Mouse (Mus musculus) neural tube, embryonic 12.5 days (tissue): ENCODE measurements around the gene Olfr1264. TPM values are rescaled to one million over a fixed set of nuclear protein-coding genes. Genes with fewer than 3 reads are reported as not detected.

ENCODE experiments used
- ATAC-seq: fragments of 200-750 bp; cut with Nextera tagmentation; 2 replicates; pipeline ENCODE4 v1.8.0; 2017; ENCODE audit warnings: low read depth, mild to moderate bottlenecking, moderate TSS enrichment, moderate library complexity; ENCODE audit not compliant: low FRiP score
- H3K27ac ChIP-seq: fragments of 300-500 bp; sonication (generic); 2 replicates; pipeline ENCODE4 v1.5.1; 2016
- H3K27me3 ChIP-seq: fragments of 300-500 bp; sonication (generic); replicated peaks from 2 replicates; pipeline ENCODE4 v1.6.1; 2016; ENCODE audit warnings: mild to moderate bottlenecking
- H3K36me3 ChIP-seq: fragments of 300-500 bp; sonication (generic); 2 replicates; pipeline ENCODE4 v1.6.1; 2016; ENCODE audit warnings: mild to moderate bottlenecking
- H3K4me1 ChIP-seq: fragments of 300-500 bp; sonication (generic); 2 replicates; pipeline ENCODE4 v1.6.1; 2016
- H3K4me2 ChIP-seq: fragments of 300-500 bp; sonication (generic); replicated peaks from 2 replicates; pipeline ENCODE4 v1.6.1; 2016; ENCODE audit warnings: mild to moderate bottlenecking
- H3K4me3 ChIP-seq: fragments of 300-500 bp; sonication (generic); 2 replicates; pipeline ENCODE4 v1.5.1; 2016
- H3K9ac ChIP-seq: fragments of 300-500 bp; sonication (generic); 2 replicates; pipeline ENCODE4 v1.6.1; 2016; ENCODE audit warnings: mild to moderate bottlenecking
- H3K9me3 ChIP-seq: fragments of 300-500 bp; sonication (generic); 2 replicates; pipeline ENCODE4 v1.6.1; 2016; ENCODE audit warnings: mild to moderate bottlenecking
- WGBS: fragments of 180-500 bp; shearing (Covaris S2); methylation state at CpG from one replicate; pipeline ENCODE4 v1.1.7; 2016; 5-methylcytosine and 5-hydroxymethylcytosine counted together
- polyA plus RNA-seq: library from polyadenylated mRNA; unstranded; fragments of >200 nt; fragmentation: Nextera tagmentation; extraction: Ambion mirVana; gene quantifications from 2 replicates; pipeline ENCODE4 v1.2.1, GENCODE M21; 2016

The Olfr1264 gene
- not detected in 2 replicates for polyA plus RNA-seq

DNA sequence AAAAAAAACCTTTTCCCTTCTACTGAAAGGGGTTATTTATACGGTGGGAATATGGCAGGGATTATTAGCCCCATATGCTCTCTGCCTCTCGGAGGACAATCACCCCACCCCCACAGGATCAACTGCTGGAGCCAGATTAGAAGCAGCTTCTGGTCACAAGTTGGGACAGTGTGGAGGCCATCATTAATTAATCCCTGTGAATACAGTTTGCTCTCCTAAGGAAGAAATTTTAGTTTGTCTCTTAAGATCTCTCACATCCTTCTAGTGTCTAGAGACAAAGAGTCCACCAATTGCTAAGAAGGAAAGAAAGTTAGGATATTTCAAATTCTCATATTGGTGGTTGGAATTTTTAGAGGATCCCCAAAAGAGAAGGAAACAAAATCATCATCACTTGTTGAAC is at the start of gene Olfr1264:
Gene Olfr1264 (minus strand): TSS at position 101 of the 400 bp plus-strand sequence.
- Histone ChIP-seq H3K27me3 (no peaks in the 10 kb centered on the region), H3K4me1 (no peaks in the 10 kb centered on the region), H3K36me3 (no peaks in the 10 kb centered on the region), H3K9me3 (no peaks in the 10 kb centered on the region), H3K9ac (no peak within 1 kb of the TSS), H3K27ac (no peak within 1 kb of the TSS), H3K4me2 (no peak within 1 kb of the TSS), H3K4me3 (no peak within 1 kb of the TSS)
- WGBS: 76% methylated on average over 2 of the region's 2 CpGs
- no peak for ATAC-seq

DNA sequence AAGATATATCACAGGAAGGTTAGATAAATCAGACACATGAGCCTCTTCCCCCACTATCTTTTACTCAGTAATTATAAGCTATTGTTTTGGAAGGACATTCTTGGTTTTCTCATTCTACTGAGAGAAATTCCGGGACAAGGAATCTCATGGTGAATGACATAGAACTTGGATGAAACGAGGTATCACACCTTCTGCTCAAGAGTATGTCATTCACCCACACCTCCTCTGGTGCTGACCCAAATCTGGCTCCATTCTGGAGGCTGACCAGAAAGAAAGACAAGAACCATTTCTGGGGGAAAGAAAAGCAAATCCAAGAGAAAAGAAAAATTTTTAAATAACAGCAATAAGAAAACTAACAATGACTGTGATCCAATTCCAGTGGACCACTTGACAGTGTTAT is 44.7 kb upstream of the Olfr1264 start:
- no peak for ATAC-seq
- WGBS: 80% methylated on average over 2 of the region's 2 CpGs
- no peak overlapping the region for H3K4me2 ChIP-seq
- no peaks in the 10 kb centered on the region for H3K4me1 ChIP-seq
- H3K27me3 ChIP-seq: no peaks in the 10 kb centered on the region
- no peak overlapping the region for H3K9ac ChIP-seq
- no peak overlapping the region for H3K27ac ChIP-seq
- no peak overlapping the region for H3K4me3 ChIP-seq
- no peaks in the 10 kb centered on the region for H3K9me3 ChIP-seq
- H3K36me3 ChIP-seq: no peaks in the 10 kb centered on the region

DNA sequence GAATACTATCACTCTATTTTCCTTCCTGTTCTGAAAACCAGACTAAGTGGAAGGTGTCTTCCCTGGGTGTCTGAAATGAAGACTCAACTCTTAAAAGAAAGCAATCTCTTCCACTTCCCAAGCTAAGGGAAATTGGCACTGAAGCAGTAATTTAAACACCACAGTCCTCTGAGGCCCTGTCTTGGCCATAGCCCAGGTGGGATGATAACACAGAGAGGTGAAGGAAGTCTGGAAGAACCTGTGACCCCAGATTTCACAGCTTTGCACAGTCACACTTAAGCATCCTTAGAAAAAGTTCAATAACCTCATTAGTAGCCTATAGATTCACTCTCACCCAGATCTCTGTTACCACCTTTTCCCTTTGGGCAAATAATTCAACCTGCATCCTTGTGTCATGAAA is 38.1 kb upstream of the Olfr1264 start, which contains the start of gene Olfr140:
Gene Olfr140 (minus strand): TSS at position 101 of the 400 bp plus-strand sequence.
- no peak within 1 kb of the TSS for H3K27ac ChIP-seq
- no peaks in the 10 kb centered on the region for H3K9me3 ChIP-seq
- no peaks in the 10 kb centered on the region for H3K36me3 ChIP-seq
- no peak for ATAC-seq
- no peak within 1 kb of the TSS for H3K4me2 ChIP-seq
- H3K4me1 ChIP-seq: no peaks in the 10 kb centered on the region
- H3K27me3 ChIP-seq: no peaks in the 10 kb centered on the region
- H3K9ac ChIP-seq: no peak within 1 kb of the TSS
- H3K4me3 ChIP-seq: no peak within 1 kb of the TSS

DNA sequence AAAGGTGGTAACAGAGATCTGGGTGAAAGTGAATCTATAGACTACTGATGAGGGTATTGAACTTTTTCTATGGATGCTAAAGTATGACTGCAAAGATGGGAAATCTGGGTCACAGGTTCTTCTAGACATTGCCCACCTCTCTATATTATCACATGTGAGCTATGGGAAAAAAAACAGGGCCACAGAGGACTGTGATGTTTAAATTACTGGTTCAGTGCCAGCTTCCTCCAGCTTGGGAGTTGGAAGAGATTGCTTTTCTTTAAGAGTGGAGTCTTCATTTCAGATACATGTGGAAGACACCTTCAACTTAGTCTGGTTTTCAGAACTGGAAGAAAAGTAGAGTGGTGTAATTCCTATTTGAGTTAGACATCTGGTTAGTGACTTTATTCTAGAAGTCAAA is 9.7 kb upstream of the Olfr1264 start, which contains the start of gene Olfr1265:
Gene Olfr1265 (plus strand): TSS at position 301 of the 400 bp plus-strand sequence.
- Histone ChIP-seq H3K27me3 (no peaks in the 10 kb centered on the region), H3K27ac (no peak within 1 kb of the TSS), H3K9ac (no peak within 1 kb of the TSS), H3K4me2 (no peak within 1 kb of the TSS), H3K4me1 (no peaks in the 10 kb centered on the region), H3K36me3 (no peaks in the 10 kb centered on the region), H3K9me3 (no peaks in the 10 kb centered on the region), H3K4me3 (no peak within 1 kb of the TSS)
- ATAC-seq: no peak

DNA sequence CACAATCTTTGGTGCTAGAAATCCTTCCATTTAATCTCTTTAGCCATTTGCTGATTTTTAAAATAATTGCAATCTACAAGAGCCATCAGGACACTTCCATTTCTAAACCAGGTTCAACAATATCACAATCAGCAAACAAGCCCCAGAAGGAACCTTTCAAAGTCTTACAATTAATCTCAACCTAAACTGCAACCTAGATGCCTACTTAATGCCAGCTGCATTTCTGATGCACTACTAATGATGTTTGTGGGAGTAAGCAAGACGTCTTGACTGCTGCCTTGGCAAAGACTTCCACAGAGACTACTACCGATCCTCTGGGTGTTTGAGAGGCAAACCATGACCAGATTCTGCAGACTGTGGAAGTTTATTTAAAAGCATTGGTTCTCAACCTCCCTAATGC is 13.5 kb downstream of the Olfr1264 start, which contains the start of gene Olfr1263:
Gene Olfr1263 (plus strand): TSS at position 301 of the 400 bp plus-strand sequence.
- ATAC-seq: no peak
- Histone ChIP-seq H3K9ac (no peak within 1 kb of the TSS), H3K4me3 (no peak within 1 kb of the TSS), H3K27me3 (no peaks in the 10 kb centered on the region), H3K9me3 (no peaks in the 10 kb centered on the region), H3K4me1 (no peaks in the 10 kb centered on the region), H3K4me2 (no peak within 1 kb of the TSS), H3K36me3 (no peaks in the 10 kb centered on the region), H3K27ac (no peak within 1 kb of the TSS)
- 93% methylated on average over 2 of the region's 2 CpGs for WGBS

DNA sequence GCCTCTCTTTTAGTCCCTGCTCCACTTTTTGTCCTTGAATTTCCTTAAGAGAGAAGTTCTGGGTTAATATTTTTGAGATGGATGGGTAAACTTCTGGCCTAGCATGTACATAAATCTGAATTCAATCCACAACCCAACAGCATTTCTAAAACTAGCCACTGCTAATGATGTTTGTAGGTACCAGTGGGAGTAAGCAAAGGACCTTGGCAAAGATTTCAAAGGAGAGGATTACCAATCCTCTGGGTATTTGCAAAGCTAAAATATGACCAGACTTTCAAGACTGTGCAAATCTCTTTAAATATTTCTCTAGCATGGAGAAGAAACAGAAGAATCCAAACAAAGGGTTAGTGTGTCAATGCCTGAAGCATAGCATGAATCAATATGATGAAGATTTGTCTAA is 25.5 kb downstream of the Olfr1264 start, which contains the start of gene Olfr1262:
Gene Olfr1262 (plus strand): TSS at position 301 of the 400 bp plus-strand sequence.
- H3K27ac ChIP-seq: no peak within 1 kb of the TSS
- H3K9me3 ChIP-seq: no peaks in the 10 kb centered on the region
- no peak within 1 kb of the TSS for H3K4me2 ChIP-seq
- no peaks in the 10 kb centered on the region for H3K4me1 ChIP-seq
- H3K9ac ChIP-seq: no peak within 1 kb of the TSS
- no peaks in the 10 kb centered on the region for H3K36me3 ChIP-seq
- H3K27me3 ChIP-seq: no peaks in the 10 kb centered on the region
- no peak for ATAC-seq
- no peak within 1 kb of the TSS for H3K4me3 ChIP-seq

DNA sequence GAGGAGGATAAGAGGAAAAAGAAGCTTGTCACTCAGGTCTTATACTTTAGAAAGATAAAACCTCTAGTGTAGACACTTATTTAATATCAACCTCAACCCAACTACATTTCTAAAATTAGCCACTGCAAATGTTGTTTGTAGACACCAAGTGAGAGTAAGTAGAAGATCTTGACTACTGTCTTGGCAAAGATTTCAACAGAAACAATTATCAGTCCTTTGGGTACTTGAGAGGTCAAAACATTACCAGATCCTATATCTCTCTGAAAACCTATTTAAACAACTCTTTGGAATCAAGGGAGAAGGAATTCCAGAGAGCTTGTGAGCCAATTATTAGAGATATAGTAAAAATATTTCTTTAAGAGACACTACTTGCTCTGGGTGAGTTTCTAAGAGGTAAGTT is 34.5 kb downstream of the Olfr1264 start, which contains the start of gene Olfr1261:
Gene Olfr1261 (plus strand): TSS at position 301 of the 400 bp plus-strand sequence.
- Histone ChIP-seq H3K9me3 (no peaks in the 10 kb centered on the region), H3K27me3 (no peaks in the 10 kb centered on the region), H3K9ac (no peak within 1 kb of the TSS), H3K27ac (no peak within 1 kb of the TSS), H3K4me1 (no peaks in the 10 kb centered on the region), H3K36me3 (no peaks in the 10 kb centered on the region), H3K4me3 (no peak within 1 kb of the TSS), H3K4me2 (no peak within 1 kb of the TSS)
- no peak for ATAC-seq

DNA sequence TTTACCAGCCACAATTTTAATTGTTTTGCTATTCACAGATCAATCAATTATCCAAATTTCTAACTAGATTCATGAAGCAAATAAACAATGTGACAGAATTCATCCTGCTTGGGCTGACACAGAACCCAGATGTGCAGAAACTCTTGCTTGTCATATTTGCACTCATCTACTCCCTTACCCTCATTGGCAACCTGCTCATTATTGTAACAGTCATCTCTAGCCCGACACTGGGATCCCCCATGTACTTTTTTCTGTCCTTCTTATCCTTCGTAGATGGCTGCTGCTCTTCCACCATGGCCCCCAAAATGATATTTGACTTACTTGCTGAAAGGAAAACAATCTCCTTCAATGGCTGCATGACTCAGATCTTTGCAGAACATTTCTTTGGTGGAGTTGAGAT is 47.7 kb downstream of the Olfr1264 start:
- H3K27ac ChIP-seq: no peak overlapping the region
- H3K9ac ChIP-seq: no peak overlapping the region
- H3K36me3 ChIP-seq: no peaks in the 10 kb centered on the region
- no peaks in the 10 kb centered on the region for H3K4me1 ChIP-seq
- no peaks in the 10 kb centered on the region for H3K27me3 ChIP-seq
- H3K4me3 ChIP-seq: no peak overlapping the region
- no peaks in the 10 kb centered on the region for H3K9me3 ChIP-seq
- ATAC-seq: no peak
- no peak overlapping the region for H3K4me2 ChIP-seq
- 88% methylated on average over 2 of the region's 2 CpGs for WGBS

DNA sequence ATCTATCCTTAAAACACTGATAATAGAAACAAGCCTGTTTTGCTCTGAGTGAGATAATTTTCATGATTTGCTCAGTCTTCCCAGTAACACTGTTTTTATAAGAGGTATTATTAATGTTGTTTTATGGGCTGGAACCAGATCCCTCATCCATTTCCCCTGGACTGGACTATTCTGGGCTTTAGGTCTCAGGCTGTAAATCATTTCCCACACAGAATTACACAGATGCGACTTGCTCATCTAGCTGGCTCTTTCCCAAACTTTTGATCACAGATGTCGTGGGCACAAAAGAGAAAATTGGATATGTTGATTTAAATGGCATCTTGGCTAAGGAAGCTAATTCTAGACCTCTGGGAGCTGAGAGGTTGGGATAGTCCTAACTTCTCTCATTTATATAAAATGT is 51.2 kb downstream of the Olfr1264 start, which contains the start of gene Olfr1260:
Gene Olfr1260 (plus strand): TSS at position 157 of the 400 bp plus-strand sequence.
- H3K36me3 ChIP-seq: no peaks in the 10 kb centered on the region
- WGBS: 66% methylated on average over 2 of the region's 2 CpGs
- H3K27me3 ChIP-seq: no peaks in the 10 kb centered on the region
- no peak for ATAC-seq
- no peak within 1 kb of the TSS for H3K27ac ChIP-seq
- H3K4me1 ChIP-seq: no peaks in the 10 kb centered on the region
- H3K4me2 ChIP-seq: no peak within 1 kb of the TSS
- no peak within 1 kb of the TSS for H3K4me3 ChIP-seq
- no peak within 1 kb of the TSS for H3K9ac ChIP-seq
- no peaks in the 10 kb centered on the region for H3K9me3 ChIP-seq

Other genes with a start within 250 kb of the Olfr1264 start
- not detected in 2 replicates for gene Olfr1254, start 232.0 kb downstream of the Olfr1264 start, polyA plus RNA-seq
- not detected in 2 replicates for gene Olfr1255, start 213.5 kb downstream of the Olfr1264 start, polyA plus RNA-seq
- gene Olfr1256, start 184.0 kb downstream of the Olfr1264 start, polyA plus RNA-seq: not detected in 2 replicates
- not detected in 2 replicates for gene Olfr48, start 177.4 kb downstream of the Olfr1264 start, polyA plus RNA-seq
- gene Olfr1257, start 147.1 kb downstream of the Olfr1264 start, polyA plus RNA-seq: not detected in 2 replicates
- gene Olfr1258, start 98.3 kb downstream of the Olfr1264 start, polyA plus RNA-seq: not detected in 2 replicates
- not detected in 2 replicates for gene Olfr1259, start 76.9 kb downstream of the Olfr1264 start, polyA plus RNA-seq
- not detected in 2 replicates for gene Olfr1260, start 51.2 kb downstream of the Olfr1264 start, polyA plus RNA-seq
- gene Olfr1261, start 34.4 kb downstream of the Olfr1264 start, polyA plus RNA-seq: not detected in 2 replicates
- not detected in 2 replicates for gene Olfr1262, start 25.4 kb downstream of the Olfr1264 start, polyA plus RNA-seq
- gene Olfr1263, start 13.4 kb downstream of the Olfr1264 start, polyA plus RNA-seq: not detected in 2 replicates
- gene Olfr1265, start 9.8 kb upstream of the Olfr1264 start, polyA plus RNA-seq: not detected in 2 replicates
- gene Olfr140, start 38.0 kb upstream of the Olfr1264 start, polyA plus RNA-seq: not detected in 2 replicates
- gene Olfr1269, start 95.8 kb upstream of the Olfr1264 start, polyA plus RNA-seq: not detected in 2 replicates
- gene Olfr32, start 116.7 kb upstream of the Olfr1264 start, polyA plus RNA-seq: not detected in 2 replicates
- gene Olfr1270, start 127.5 kb upstream of the Olfr1264 start, polyA plus RNA-seq: not detected in 2 replicates
- gene Olfr1506, start 198.9 kb upstream of the Olfr1264 start, polyA plus RNA-seq: not detected in 2 replicates
- gene Olfr142, start 232.0 kb upstream of the Olfr1264 start, polyA plus RNA-seq: not detected in 2 replicates
- not detected in 2 replicates for gene Olfr1271, start 245.5 kb upstream of the Olfr1264 start, polyA plus RNA-seq